10 mouse cellular contexts compared by ENCODE assay signal in genomic region chr14:31421509-31422295, GRCm38 (mm10). TPM values are rescaled to one million over a fixed set of nuclear protein-coding genes. Genes with fewer than 3 reads are reported as not detected.
DNase-seq lines count a peak whose midpoint lies in the region; TF ChIP-seq lines count a peak whose summit lies in the region.
"Had no signal": no experiment of that assay in that cellular context is flagged by ENCODE, and none has a peak within 500 bp of the region (broad histone marks: within the 10 kb centered on the region; RNA-seq: fewer than 3 reads in every experiment).

No protein-coding gene starts in this region.

- no peak for TF ChIP-seq POLR2A in spleen, adult 2 months (IDR thresholded peaks at IDR 0.05; ENCODE audit: low read depth, low read length)

- DNase-seq in cerebellum, adult 9-11 months = peak; percentile 29
- no peak for DNase-seq in cerebellum, adult 11 months
- DNase-seq in spleen, adult 2 months (ENCODE audit: low read depth in 1 of 2, low spot score in 2 of 2) = no peak
- no peak for DNase-seq in spleen, adult 18-20 months
- peak; percentile 88 to 91 for DNase-seq in kidney, postnatal 36 days
- no peak for DNase-seq in left cerebral cortex, postnatal 4 days
- no peak for DNase-seq in thymus, postnatal 36 days
- DNase-seq in urinary bladder, postnatal 25 days (ENCODE audit: low spot score) = no peak
- DNase-seq: gastrocnemius, postnatal 14 days had no signal

- peak overlapping the region; percentile 91 for H3K27ac ChIP-seq in spleen, adult 2 months (ENCODE audit: insufficient read depth, low read length)
- H3K27ac ChIP-seq: midbrain, embryonic 10.5 days had no signal

- 93% methylated on average over 18 of the region's 18 CpGs for WGBS in spleen, adult 2 months

- TF ChIP-seq CTCF in spleen, adult 2 months (IDR thresholded peaks at IDR 0.05; ENCODE audit: extremely low read depth, insufficient read depth, insufficient read length, insufficient replicate concordance) = no peak

- H3K4me3 ChIP-seq in spleen, adult 2 months (ENCODE audit: extremely low read depth, insufficient read depth, insufficient read length) = no peak overlapping the region
- H3K4me3 ChIP-seq: midbrain, embryonic 10.5 days had no signal

- peaks cover 52% of the 10 kb centered on the region for H3K4me1 ChIP-seq in spleen, adult 2 months (ENCODE audit: control insufficient read depth, insufficient read depth, insufficient read length)

- intact Hi-C loops in left cerebral cortex, postnatal 4 days (cut with DNase I) = no loop called here

- H3K36me3 ChIP-seq in spleen, adult 2 months (ENCODE audit: control insufficient read depth, insufficient read depth, low read length) = peaks cover 24% of the 10 kb centered on the region

- no peaks in the 10 kb centered on the region for H3K27me3 ChIP-seq in spleen, adult 2 months (ENCODE audit: control insufficient read depth, insufficient read depth, low read length)

RNA-seq across cellular contexts. Expression of gene Sh3bp5, which starts 14.2 kb away (rescaled TPM):
- 36.0 and 43.0 TPM in 2 replicates for polyA plus RNA-seq in spleen, adult 2 months (2012; rRNA removed)
- total RNA-seq in left cerebral cortex, postnatal 4 days (2021) = 100 to 1,000 TPM; 140 to 147 TPM

Comparison
In these comparisons a context has a peak if more than half of its experiments do, and no peak if none do; other contexts are left out.
1. DNase-seq: peak in cerebellum, adult 9-11 months (single experiment) and kidney, postnatal 36 days (2 of 2); none in cerebellum, adult 11 months (single experiment), spleen, adult 2 months (0 of 2), spleen, adult 18-20 months (0 of 2), left cerebral cortex, postnatal 4 days (single experiment), thymus, postnatal 36 days (0 of 2) and urinary bladder, postnatal 25 days (single experiment).